Comparison of ENCODE assay signal across 22 mouse cellular contexts in the genomic region with DNA sequence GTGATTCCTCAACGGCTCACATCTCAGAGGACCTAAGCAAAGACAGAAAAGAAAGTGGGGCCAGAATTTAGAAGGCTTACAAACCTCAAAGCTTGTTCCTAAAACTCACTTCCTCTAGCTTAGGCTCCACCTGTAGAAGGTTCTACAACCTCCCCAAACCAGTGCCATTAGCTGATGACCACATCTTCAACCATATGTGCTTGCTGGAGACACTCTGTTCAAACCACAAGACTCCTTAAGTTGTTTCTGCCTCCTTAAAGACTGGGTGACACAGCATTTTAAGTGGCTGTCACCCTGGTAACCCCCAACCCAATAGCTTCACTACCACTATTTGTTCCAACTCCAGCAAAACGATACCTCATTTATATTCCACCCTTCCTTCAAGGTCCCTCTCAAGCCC.
"Had no signal": no experiment of that assay in that cellular context is flagged by ENCODE, and none has a peak within 500 bp of the region (broad histone marks: within the 10 kb centered on the region; RNA-seq: fewer than 3 reads in every experiment).

No protein-coding gene starts in this region.

- ATAC-seq: liver, postnatal 0 days; lung, postnatal 0 days; midbrain, embryonic 15.5 days had no signal

- H3K27me3 ChIP-seq: kidney, embryonic 15.5 days; limb, embryonic 12.5 days; limb, embryonic 15.5 days; midbrain, embryonic 12.5 days; midbrain, embryonic 15.5 days; neural tube, embryonic 12.5 days; neural tube, embryonic 15.5 days; stomach, embryonic 15.5 days had no signal

- H3K4me2 ChIP-seq: kidney, embryonic 15.5 days; limb, embryonic 12.5 days; limb, embryonic 15.5 days; liver, embryonic 11.5 days; lung, embryonic 14.5 days; midbrain, embryonic 12.5 days; midbrain, embryonic 15.5 days; neural tube, embryonic 12.5 days; neural tube, embryonic 15.5 days; stomach, embryonic 15.5 days had no signal

- H3K4me3 ChIP-seq: kidney, embryonic 15.5 days; limb, embryonic 12.5 days; limb, embryonic 15.5 days; midbrain, embryonic 12.5 days; midbrain, embryonic 15.5 days; neural tube, embryonic 12.5 days; neural tube, embryonic 15.5 days; stomach, embryonic 15.5 days had no signal

- H3K27ac ChIP-seq: kidney, embryonic 15.5 days; limb, embryonic 12.5 days; limb, embryonic 15.5 days; liver, embryonic 14.5 days; macrophage; midbrain, embryonic 12.5 days; midbrain, embryonic 15.5 days; neural tube, embryonic 12.5 days; neural tube, embryonic 15.5 days; stomach, embryonic 15.5 days had no signal

- H3K9ac ChIP-seq: kidney, embryonic 15.5 days; limb, embryonic 12.5 days; limb, embryonic 15.5 days; liver, embryonic 14.5 days; liver, postnatal 0 days; lung, embryonic 14.5 days; midbrain, embryonic 12.5 days; midbrain, embryonic 15.5 days; neural tube, embryonic 12.5 days; neural tube, embryonic 15.5 days; stomach, embryonic 15.5 days had no signal

- H3K36me3 ChIP-seq: kidney, embryonic 15.5 days; limb, embryonic 12.5 days; limb, embryonic 15.5 days; midbrain, embryonic 12.5 days; midbrain, embryonic 15.5 days; neural tube, embryonic 12.5 days; neural tube, embryonic 15.5 days; stomach, embryonic 15.5 days had no signal

- DNase-seq: kidney, adult 8-10 months; kidney, postnatal 10 days; kidney, postnatal 4 days; left cerebral cortex, postnatal 4 days; liver, postnatal 0 days; lung, embryonic 14.5 days; right cerebral cortex, adult 18-20 months; right cerebral cortex, postnatal 14 days; right cerebral cortex, postnatal 4 days; thymus, postnatal 25 days had no signal

- H3K4me1 ChIP-seq: kidney, embryonic 15.5 days; limb, embryonic 15.5 days; midbrain, embryonic 12.5 days; midbrain, embryonic 15.5 days; neural tube, embryonic 12.5 days; neural tube, embryonic 15.5 days; stomach, embryonic 15.5 days had no signal

- H3K9me3 ChIP-seq: kidney, embryonic 15.5 days; limb, embryonic 12.5 days; limb, embryonic 15.5 days; midbrain, embryonic 12.5 days; midbrain, embryonic 15.5 days; neural tube, embryonic 12.5 days; neural tube, embryonic 15.5 days; stomach, embryonic 15.5 days had no signal
